ENCODE assay signal across 13 mouse cellular contexts in genomic region chr9:112123421-112123828, GRCm38 (mm10).
DNase-seq lines count a peak whose midpoint lies in the region; ATAC-seq and TF ChIP-seq lines count a peak whose summit lies in the region.
"Had no signal": no experiment of that assay in that cellular context is flagged by ENCODE, and none has a peak within 500 bp of the region (broad histone marks: within the 10 kb centered on the region; RNA-seq: fewer than 3 reads in every experiment).

No protein-coding gene starts in this region.

- no peak overlapping the region for H3K9ac ChIP-seq in hindbrain, embryonic 11.5 days (ENCODE audit: low read depth, low read length)
- no peak overlapping the region for H3K9ac ChIP-seq in forebrain, postnatal 0 days
- H3K9ac ChIP-seq in midbrain, embryonic 16.5 days (ENCODE audit: low read depth, low read length) = no peak overlapping the region
- no peak overlapping the region for H3K9ac ChIP-seq in stomach, postnatal 0 days (ENCODE audit: low read length)
- H3K9ac ChIP-seq: heart, embryonic 12.5 days; limb, embryonic 12.5 days; lung, embryonic 14.5 days had no signal

- no peak for TF ChIP-seq POLR2A in brain, embryonic 14.5 days (IDR thresholded peaks at IDR 0.05; ENCODE audit: borderline replicate concordance, extremely low read depth, insufficient read depth, insufficient read length, poor library complexity, severe bottlenecking)

- WGBS in hindbrain, embryonic 11.5 days = 51% methylated on average over 6 of the region's 6 CpGs
- 60% methylated on average over 6 of the region's 6 CpGs for WGBS in hindbrain, embryonic 10.5 days
- 14% methylated on average over 6 of the region's 6 CpGs for WGBS in forebrain, postnatal 0 days
- WGBS in midbrain, embryonic 16.5 days = 16% methylated on average over 6 of the region's 6 CpGs
- WGBS in stomach, postnatal 0 days = 69% methylated on average over 6 of the region's 6 CpGs

- TF ChIP-seq CTCF in brain, embryonic 14.5 days (IDR thresholded peaks at IDR 0.05; ENCODE audit: borderline replicate concordance, extremely low read depth, insufficient read depth, insufficient read length) = no peak
- no peak for TF ChIP-seq CTCF in forebrain, postnatal 0 days (IDR thresholded peaks at IDR 0.05; ENCODE audit: low read depth)
- TF ChIP-seq CTCF in stomach, postnatal 0 days (IDR thresholded peaks at IDR 0.05; ENCODE audit: low read depth) = no peak

- no peak for TF ChIP-seq EP300 in stomach, postnatal 0 days (optimal IDR thresholded peaks at IDR 0.05)

- peak; percentile 61; the same call in 1 of the 2 replicates for ATAC-seq in hindbrain, embryonic 11.5 days (ENCODE audit: low FRiP score)
- ATAC-seq in forebrain, postnatal 0 days = no peak
- ATAC-seq in midbrain, embryonic 16.5 days = no peak
- no peak for ATAC-seq in stomach, postnatal 0 days (ENCODE audit: low FRiP score, low TSS enrichment)
- ATAC-seq: CD4-positive, CD25-positive, alpha-beta regulatory T cell, adult 4 months had no signal

- H3K4me2 ChIP-seq in hindbrain, embryonic 11.5 days (replicated peaks; ENCODE audit: low read depth, low read length) = no peak overlapping the region
- no peak overlapping the region for H3K4me2 ChIP-seq in forebrain, postnatal 0 days (ENCODE audit: low read depth)
- H3K4me2 ChIP-seq in midbrain, embryonic 16.5 days (ENCODE audit: low read length) = no peak overlapping the region
- no peak overlapping the region for H3K4me2 ChIP-seq in stomach, postnatal 0 days (replicated peaks; ENCODE audit: low read depth)
- H3K4me2 ChIP-seq: heart, embryonic 12.5 days; limb, embryonic 12.5 days; lung, embryonic 14.5 days had no signal

- DNase-seq in hindbrain, embryonic 11.5 days (ENCODE audit: low spot score) = peak; percentile 29
- no peak for DNase-seq in hindbrain, embryonic 10.5 days (ENCODE audit: low spot score)
- peak; percentile 92 for DNase-seq in brain, embryonic 14.5 days (ENCODE audit: low read depth)
- DNase-seq in forebrain, postnatal 0 days = no peak
- no peak for DNase-seq in stomach, postnatal 0 days (ENCODE audit: low spot score)
- no peak for DNase-seq in B cell, adult 2 months
- no peak for DNase-seq in lung, postnatal 4 days
- DNase-seq: gastrocnemius, postnatal 10 days; lung, embryonic 14.5 days had no signal

- H3K27ac ChIP-seq in hindbrain, embryonic 11.5 days (ENCODE audit: low read depth, low read length) = peak overlapping the region; percentile 47; the same call in 1 of the 2 replicates
- no peak overlapping the region for H3K27ac ChIP-seq in hindbrain, embryonic 10.5 days
- H3K27ac ChIP-seq in forebrain, postnatal 0 days (ENCODE audit: low read depth, low read length) = peak overlapping the region; percentile 46
- peak overlapping the region; percentile 62; the same call in 1 of the 2 replicates for H3K27ac ChIP-seq in midbrain, embryonic 16.5 days (ENCODE audit: low read length)
- no peak overlapping the region for H3K27ac ChIP-seq in stomach, postnatal 0 days (replicated peaks)
- H3K27ac ChIP-seq: limb, embryonic 12.5 days had no signal

- H3K4me1 ChIP-seq in hindbrain, embryonic 11.5 days (replicated peaks; ENCODE audit: control insufficient read depth, insufficient read depth, low read length) = peaks cover 2% of the 10 kb centered on the region; the same call in 1 of the 2 replicates
- H3K4me1 ChIP-seq in hindbrain, embryonic 10.5 days (replicated peaks) = peaks cover 29% of the 10 kb centered on the region
- H3K4me1 ChIP-seq in forebrain, postnatal 0 days (ENCODE audit: insufficient read depth) = peaks cover 8% of the 10 kb centered on the region
- peaks cover 16% of the 10 kb centered on the region for H3K4me1 ChIP-seq in midbrain, embryonic 16.5 days (ENCODE audit: control insufficient read depth, insufficient read depth, low read length)
- no peaks in the 10 kb centered on the region for H3K4me1 ChIP-seq in stomach, postnatal 0 days (replicated peaks; ENCODE audit: control insufficient read depth, insufficient read depth)

- H3K9me3 ChIP-seq in hindbrain, embryonic 11.5 days (ENCODE audit: control insufficient read depth, low read length) = no peaks in the 10 kb centered on the region
- H3K9me3 ChIP-seq in hindbrain, embryonic 10.5 days = no peaks in the 10 kb centered on the region
- H3K9me3 ChIP-seq in forebrain, postnatal 0 days (ENCODE audit: low read length) = no peaks in the 10 kb centered on the region
- no peaks in the 10 kb centered on the region for H3K9me3 ChIP-seq in midbrain, embryonic 16.5 days (replicated peaks; ENCODE audit: control insufficient read depth, low read length, poor library complexity, severe bottlenecking)
- no peaks in the 10 kb centered on the region for H3K9me3 ChIP-seq in stomach, postnatal 0 days (ENCODE audit: control insufficient read depth, low read length)
- H3K9me3 ChIP-seq: heart, embryonic 12.5 days; limb, embryonic 12.5 days had no signal

- H3K27me3 ChIP-seq in hindbrain, embryonic 11.5 days (ENCODE audit: control insufficient read depth, insufficient read depth, low read length) = no peaks in the 10 kb centered on the region
- peaks cover 23% of the 10 kb centered on the region for H3K27me3 ChIP-seq in hindbrain, embryonic 10.5 days (ENCODE audit: insufficient read depth, poor library complexity, severe bottlenecking)
- H3K27me3 ChIP-seq in forebrain, postnatal 0 days (ENCODE audit: insufficient read depth, low read length) = no peaks in the 10 kb centered on the region
- no peaks in the 10 kb centered on the region for H3K27me3 ChIP-seq in midbrain, embryonic 16.5 days (ENCODE audit: control insufficient read depth, insufficient read depth, low read depth, low read length)
- no peaks in the 10 kb centered on the region for H3K27me3 ChIP-seq in stomach, postnatal 0 days (ENCODE audit: control insufficient read depth, insufficient read depth, low read length)

- H3K4me3 ChIP-seq in hindbrain, embryonic 11.5 days (ENCODE audit: low read depth, low read length) = no peak overlapping the region
- H3K4me3 ChIP-seq in hindbrain, embryonic 10.5 days = no peak overlapping the region
- no peak overlapping the region for H3K4me3 ChIP-seq in forebrain, postnatal 0 days (ENCODE audit: low read depth, low read length)
- no peak overlapping the region for H3K4me3 ChIP-seq in midbrain, embryonic 16.5 days (ENCODE audit: low read depth, low read length)
- no peak overlapping the region for H3K4me3 ChIP-seq in stomach, postnatal 0 days (ENCODE audit: low read depth, low read length)
- H3K4me3 ChIP-seq: heart, embryonic 12.5 days; limb, embryonic 12.5 days had no signal

- no peaks in the 10 kb centered on the region for H3K36me3 ChIP-seq in hindbrain, embryonic 11.5 days (ENCODE audit: control insufficient read depth, insufficient read depth, low read length)
- H3K36me3 ChIP-seq in hindbrain, embryonic 10.5 days = no peaks in the 10 kb centered on the region
- peaks cover 78% of the 10 kb centered on the region for H3K36me3 ChIP-seq in forebrain, postnatal 0 days (ENCODE audit: insufficient read depth)
- H3K36me3 ChIP-seq in midbrain, embryonic 16.5 days (ENCODE audit: control insufficient read depth, insufficient read depth, low read length) = peaks cover 10% of the 10 kb centered on the region
- no peaks in the 10 kb centered on the region for H3K36me3 ChIP-seq in stomach, postnatal 0 days (ENCODE audit: control insufficient read depth, insufficient read depth, low read length)
- H3K36me3 ChIP-seq: heart, embryonic 12.5 days; limb, embryonic 12.5 days had no signal

Comparison
In these comparisons a context has a peak if more than half of its experiments do, and no peak if none do; other contexts are left out.
1. DNase-seq: peak in hindbrain, embryonic 11.5 days (single experiment) and brain, embryonic 14.5 days (single experiment); none in hindbrain, embryonic 10.5 days (single experiment), forebrain, postnatal 0 days (single experiment), stomach, postnatal 0 days (single experiment), B cell, adult 2 months (0 of 2) and lung, postnatal 4 days (0 of 2).
2. H3K27ac ChIP-seq: peak in hindbrain, embryonic 11.5 days (single experiment), forebrain, postnatal 0 days (single experiment) and midbrain, embryonic 16.5 days (single experiment); none in hindbrain, embryonic 10.5 days (single experiment) and stomach, postnatal 0 days (single experiment).